Mouse (Mus musculus) spleen, postnatal 10 days (tissue): ENCODE results near the gene Psg25.
"Not testable (repeated sequence)": the region's sequence is repeated elsewhere in the genome, so short reads cannot be mapped to it uniquely, and the experiment has no call there.

ENCODE experiments used
- DNase-seq, 2 experiments: peaks; one replicate each; pipeline ENCODE4 v3.0.0; 2021 to 2022; ENCODE audit warnings: low spot score in 2 of 2

Psg25 gene

DNA sequence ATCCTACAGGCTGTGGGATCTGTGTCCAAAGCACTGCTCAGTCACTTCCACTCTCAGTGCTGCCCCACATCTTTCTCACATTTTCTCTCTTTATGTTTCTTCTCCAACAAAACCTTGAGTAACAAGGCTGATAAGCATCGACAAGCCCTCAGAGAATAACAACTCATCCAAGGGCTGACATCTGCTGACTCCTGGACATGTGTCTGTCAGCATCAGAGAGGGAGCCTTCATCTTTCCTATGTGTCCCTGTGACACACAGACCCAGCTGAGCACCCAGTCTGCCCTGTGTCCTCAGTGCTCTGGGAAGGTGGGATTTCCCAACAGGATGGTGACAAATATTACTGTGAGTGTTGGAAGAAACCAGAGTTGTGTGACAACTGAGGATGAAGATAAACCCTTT lies at the start of gene Psg25:
Gene Psg25 (minus strand): TSS at position 101 of the 400 bp plus-strand sequence.
- DNase-seq = no peak

DNA sequence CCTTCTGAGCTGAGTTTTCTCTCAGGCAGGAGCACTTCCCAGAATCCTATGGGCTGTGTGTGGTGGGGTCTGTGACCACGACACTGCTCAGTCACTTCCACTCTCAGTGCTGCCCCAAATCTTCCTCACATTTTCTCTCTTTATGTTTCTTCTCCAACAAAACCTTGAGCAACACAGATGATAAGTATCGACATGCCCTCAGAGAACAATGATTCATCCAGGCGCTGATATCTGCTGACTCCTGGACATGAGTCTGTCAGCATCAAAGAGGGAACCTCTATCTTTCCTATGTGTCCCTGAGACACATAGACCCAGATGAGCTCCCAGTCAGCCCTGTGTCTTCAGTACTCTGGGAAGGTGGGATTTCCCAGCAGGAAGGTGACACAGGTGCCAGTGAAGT lies 35.1 kb upstream of the Psg25 start, which contains the start of gene Psg27:
Gene Psg27 (minus strand): TSS at position 101 of the 400 bp plus-strand sequence.
- DNase-seq = no peak

DNA sequence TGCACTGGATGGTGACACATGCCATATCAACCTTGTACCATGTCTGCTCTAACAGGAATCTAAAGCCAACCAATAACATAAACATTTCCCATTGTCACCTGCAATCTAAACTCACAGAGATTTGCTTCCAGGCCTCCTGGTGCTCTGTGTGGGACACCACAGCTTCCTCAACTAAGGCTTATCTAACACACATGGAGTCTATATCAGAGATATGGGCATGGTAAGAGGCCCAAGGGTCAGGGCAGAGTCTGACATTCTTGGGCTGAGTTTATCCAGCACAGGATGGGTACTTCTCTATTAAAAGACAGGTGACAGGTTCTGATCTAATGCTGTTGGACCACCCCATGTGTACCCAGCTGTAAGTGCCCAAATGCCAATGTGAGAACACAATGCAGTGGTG lies 27.8 kb upstream of the Psg25 start:
- DNase-seq = no peak

DNA sequence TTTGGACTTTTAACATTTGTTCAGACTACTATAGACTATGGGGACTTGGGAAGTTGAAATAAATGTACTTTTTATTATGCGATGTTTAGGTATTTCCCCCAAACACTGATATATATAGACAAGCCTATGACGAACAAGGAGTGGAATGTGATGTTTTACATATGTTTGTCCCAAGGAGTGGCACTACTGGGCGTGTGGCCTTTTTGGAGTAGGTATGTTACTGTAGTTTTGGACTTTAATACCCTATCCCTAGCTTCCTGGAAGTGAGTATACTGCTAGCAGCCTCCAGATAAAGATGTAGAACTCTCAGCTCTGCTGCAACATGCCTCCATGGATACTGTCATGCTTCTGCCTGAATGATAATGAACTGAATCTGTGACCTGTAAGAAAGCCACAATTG lies 23.7 kb upstream of the Psg25 start:
- not testable (repeated sequence) for DNase-seq

DNA sequence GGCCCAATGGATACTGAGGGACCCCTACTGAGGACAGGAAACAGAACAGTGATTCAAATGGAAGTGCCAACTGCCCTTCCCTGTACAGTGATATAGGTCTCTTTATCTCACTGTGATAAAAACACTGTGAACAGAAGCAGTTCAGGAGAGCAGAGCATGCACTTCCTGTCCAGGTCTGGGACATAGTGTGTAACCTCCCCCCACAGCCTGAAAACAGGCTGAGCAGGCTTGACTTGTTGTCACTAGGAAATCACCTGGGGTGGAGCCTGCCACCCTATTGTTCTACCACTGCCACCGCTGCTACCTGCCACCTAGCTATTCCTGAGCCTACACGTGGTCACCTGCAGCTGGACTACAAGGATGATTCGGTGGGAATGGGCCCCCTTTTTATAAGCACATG lies 1.4 kb upstream of the Psg25 start:
- no peak for DNase-seq

DNA sequence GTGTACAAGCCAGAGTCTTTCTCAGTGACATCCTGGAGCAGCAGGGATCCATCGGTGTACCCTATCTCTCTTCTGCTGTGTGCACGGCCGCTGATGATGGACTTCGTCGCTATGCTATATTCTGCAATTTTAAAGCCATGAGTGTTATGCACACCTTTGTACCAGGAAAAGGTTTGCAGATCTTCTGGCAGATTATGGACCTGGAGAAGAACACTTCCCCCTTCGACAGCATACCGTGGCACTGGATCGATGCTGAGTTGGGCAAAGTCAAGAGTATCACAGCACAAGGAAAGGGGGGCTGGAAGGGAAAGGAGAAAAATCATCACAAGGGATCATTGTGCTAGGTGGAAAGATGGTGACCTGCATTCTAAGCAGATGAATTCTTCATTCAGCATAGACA lies 7.4 kb downstream of the Psg25 start:
- DNase-seq = no peak

DNA sequence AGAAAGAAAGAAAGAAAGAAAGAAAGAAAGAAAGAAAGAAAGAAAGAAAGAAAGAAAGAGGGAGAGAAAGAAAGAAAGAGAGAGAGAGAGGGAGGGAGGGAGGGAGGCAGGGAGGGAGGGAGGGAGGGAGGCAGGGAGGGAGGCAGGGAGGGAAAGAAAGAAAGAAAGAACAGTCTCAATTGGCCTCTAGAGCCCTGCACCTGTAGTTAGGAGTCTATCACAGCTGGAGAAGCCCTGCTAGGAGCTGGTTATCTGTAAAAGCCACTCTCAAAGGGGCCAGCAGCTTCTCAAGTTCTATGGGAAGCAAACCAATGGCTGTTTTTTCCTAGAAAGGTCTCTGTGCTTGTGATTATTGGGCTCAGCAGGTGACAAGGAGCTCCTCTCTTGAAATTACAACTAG lies 19.2 kb downstream of the Psg25 start:
- not testable (repeated sequence) for DNase-seq

DNA sequence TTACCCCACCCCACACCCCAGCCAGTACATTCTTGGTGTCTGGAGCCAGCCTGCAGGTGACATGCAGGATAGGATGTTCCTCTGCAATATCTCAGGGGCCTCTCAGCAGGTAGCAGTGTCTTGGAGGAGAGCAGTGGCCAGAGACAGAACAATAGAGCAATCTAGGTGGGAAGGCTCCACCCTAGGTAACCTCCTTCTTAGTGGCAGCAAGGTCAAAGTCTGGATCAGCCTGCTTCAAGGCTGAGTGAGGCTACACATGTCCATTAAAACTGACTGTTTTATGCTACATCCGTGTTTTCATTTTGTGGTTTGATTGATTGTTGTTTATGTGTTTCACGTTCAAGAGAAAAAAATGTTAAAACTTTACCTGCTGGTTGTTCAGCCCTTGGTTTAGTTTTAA lies 19.7 kb downstream of the Psg25 start:
- DNase-seq = not testable (repeated sequence)

DNA sequence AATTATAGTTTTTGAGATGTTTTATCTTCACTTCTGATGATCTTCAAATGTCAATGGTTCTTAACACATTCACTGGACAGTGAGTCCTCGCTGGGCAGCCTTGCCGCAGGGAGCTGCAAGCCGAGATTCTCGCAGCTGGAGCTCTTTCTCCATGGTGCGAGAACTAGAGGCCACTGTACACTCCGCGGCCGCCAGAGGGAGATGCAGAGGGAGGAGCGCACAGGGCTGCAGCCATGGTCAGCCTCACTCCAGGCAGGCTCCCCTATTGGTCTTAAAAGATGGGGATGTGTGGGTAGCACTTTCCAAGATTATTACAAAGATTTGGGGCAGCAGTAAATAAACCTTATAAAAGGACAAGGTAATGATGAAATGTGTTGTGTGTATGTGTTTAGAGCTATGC lies 20.6 kb downstream of the Psg25 start:
- no peak for DNase-seq

DNA sequence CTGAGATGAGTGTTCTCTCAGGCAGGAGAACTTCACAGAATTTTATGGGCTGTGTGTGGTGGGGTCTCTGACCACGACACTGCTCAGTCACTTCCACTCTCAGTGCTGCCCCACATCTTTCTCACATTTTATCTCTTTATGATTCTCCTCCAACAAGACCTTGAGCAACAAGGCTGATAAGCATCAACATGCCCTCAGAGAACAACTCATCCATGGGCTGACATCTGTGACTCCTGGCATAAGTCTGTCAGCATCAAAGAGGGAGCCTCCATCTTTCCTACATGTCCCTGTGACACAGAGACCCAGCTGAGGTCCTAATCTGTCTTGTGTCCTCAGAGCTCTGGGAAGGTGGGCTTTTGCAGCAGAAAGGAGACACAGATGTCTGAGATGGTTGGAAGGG lies 48.0 kb downstream of the Psg25 start, which contains the start of gene Psg26:
Gene Psg26 (minus strand): TSS at position 101 of the 400 bp plus-strand sequence.
- DNase-seq = no peak
